Mouse (Mus musculus) left cerebral cortex, postnatal 14 days (tissue): ENCODE measurements around the gene Olfr398. TPM values are rescaled to one million over a fixed set of nuclear protein-coding genes. Genes with fewer than 3 reads are reported as not detected.

ENCODE experiments used
- DNase-seq, 2 experiments: peaks; one replicate each; pipeline ENCODE4 v3.0.0; 2021 to 2022; ENCODE audit warnings: low spot score in 2 of 2, mixed read lengths in 1 of 2
- intact Hi-C: fragments of 180-260 bp; cut with DNase I; formaldehyde crosslinking; loops from one replicate; pipeline ENCODE4 v1.15.1; 2025
- long read RNA-seq, 2 experiments: library from polyadenylated mRNA; stranded (forward); transcript quantifications; one replicate each; pipeline ENCODE4 v2.0.0; 2021
- total RNA-seq, 2 experiments: library from RNA; stranded (reverse); gene quantifications; 2 replicates each; pipeline ENCODE4 v1.2.3; 2021

Gene Olfr398
- not detected for total RNA-seq
- long read RNA-seq, experiment 1: 0 reads
- long read RNA-seq, experiment 2: 0 reads

DNA sequence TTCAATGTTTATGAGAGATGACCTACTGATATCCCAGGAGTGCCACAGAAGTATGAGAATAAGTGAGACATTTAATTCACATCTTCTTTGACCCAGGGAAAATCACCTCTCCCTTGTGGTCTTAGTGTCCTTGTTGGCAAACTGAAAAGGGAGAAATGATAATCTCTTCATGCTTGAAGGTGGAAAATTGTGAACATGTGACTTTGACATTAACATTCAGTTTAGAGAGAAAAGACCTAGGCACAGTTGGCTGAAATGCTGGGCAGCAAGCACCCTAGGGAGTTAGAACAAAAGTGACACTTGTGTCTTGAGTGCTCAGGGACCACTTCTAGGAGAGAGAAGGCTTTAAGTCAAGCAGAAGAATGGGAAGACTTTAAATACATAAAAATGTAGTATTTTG lies at the start of gene Olfr398:
Olfr398 (minus strand) TSS at position 101 of the 400 bp plus-strand sequence.
- DNase-seq: no peak
- intact Hi-C loops: no loop called here

DNA sequence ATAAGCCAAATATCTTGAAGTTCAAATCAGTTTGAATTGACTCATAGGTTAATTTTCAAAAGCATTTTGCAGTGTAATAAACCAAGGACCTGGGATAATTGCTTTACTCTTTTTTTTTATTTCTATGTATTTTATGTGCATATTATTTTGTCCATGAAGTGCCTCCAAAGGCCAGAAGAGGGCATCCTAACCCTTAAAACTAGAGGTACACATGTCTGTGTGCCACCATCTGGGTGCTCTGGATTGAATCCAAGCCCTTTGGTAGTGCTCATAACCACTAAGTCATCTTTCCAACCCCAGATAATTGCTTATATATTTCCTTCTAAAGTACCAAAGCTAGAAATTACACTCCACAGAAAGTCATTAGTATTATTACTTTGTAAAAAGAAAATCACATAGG lies 2.9 kb upstream of the Olfr398 start:
- intact Hi-C loops: no loop called here
- DNase-seq: no peak

GRCm38 (mm10) chr11:73960517-73960916 lies 29.7 kb downstream of the Olfr398 start, which contains the start of gene Olfr397:
TSS of gene Olfr397 (plus strand) at chr11:73960817.
- intact Hi-C loops: no loop called here
- DNase-seq: no peak

DNA sequence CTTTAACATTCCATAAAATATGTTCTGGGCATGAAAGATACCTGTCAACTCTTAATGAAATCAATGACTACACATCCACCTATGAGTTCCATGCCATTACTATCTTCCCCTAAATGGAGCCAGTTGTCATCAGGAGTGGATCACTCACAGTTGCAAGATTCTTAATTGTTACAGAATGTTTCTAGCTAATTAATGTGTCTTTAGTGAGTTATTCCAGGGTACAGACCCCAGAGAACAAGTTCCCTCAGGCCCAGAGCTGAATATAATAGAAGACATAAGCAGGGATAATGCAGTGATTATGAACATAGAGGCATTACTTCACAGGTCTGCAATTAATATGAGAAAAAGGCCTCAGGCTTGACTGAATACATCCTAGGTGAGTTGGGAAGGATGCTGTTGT lies 53.8 kb downstream of the Olfr398 start, which contains the start of gene Olfr23:
Olfr23 (plus strand) TSS at position 301 of the 400 bp plus-strand sequence.
- intact Hi-C loops: no loop called here

More for the DNA sequence above, 53.8 kb downstream of the Olfr398 start, which contains the start of gene Olfr23:
- DNase-seq: no peak

Other genes with a start within 250 kb of the Olfr398 start
- gene Olfr389, start 209.7 kb downstream of the Olfr398 start, total RNA-seq: not detected
- not detected for gene Olfr390, start 207.4 kb downstream of the Olfr398 start, total RNA-seq
- gene Olfr391-ps, start 187.4 kb downstream of the Olfr398 start, total RNA-seq: not detected
- not detected for gene Olfr392, start 173.4 kb downstream of the Olfr398 start, total RNA-seq
- gene Olfr393, start 139.0 kb downstream of the Olfr398 start, total RNA-seq: not detected
- gene Olfr394, start 99.6 kb downstream of the Olfr398 start, total RNA-seq: not detected
- not detected for gene Olfr395, start 81.1 kb downstream of the Olfr398 start, total RNA-seq
- not detected for gene Olfr23, start 53.7 kb downstream of the Olfr398 start, total RNA-seq
- not detected for gene Olfr397, start 29.6 kb downstream of the Olfr398 start, total RNA-seq
- gene Olfr139, start 66.1 kb upstream of the Olfr398 start, total RNA-seq: not detected
- not detected for gene Olfr399, start 66.2 kb upstream of the Olfr398 start, total RNA-seq
- gene Zfp616, start 79.5 kb upstream of the Olfr398 start, total RNA-seq: not detected
- gene Olfr401, start 123.3 kb upstream of the Olfr398 start, total RNA-seq: not detected
- not detected for gene Olfr402, start 163.1 kb upstream of the Olfr398 start, total RNA-seq
- not detected for gene Olfr403, start 195.8 kb upstream of the Olfr398 start, total RNA-seq
- not detected for gene Olfr43, start 221.0 kb upstream of the Olfr398 start, total RNA-seq